Mouse (Mus musculus) naive thymus-derived CD4-positive, alpha-beta T cell, adult 5 months (primary cell): ENCODE results near the gene Nsd2. TPM values are rescaled to one million over a fixed set of nuclear protein-coding genes. Genes with fewer than 3 reads are reported as not detected.

Experiments
- polyA plus RNA-seq: library from polyadenylated mRNA; unstranded; fragments of 100-300 nt; shearing (Covaris generic); gene quantifications from one replicate; pipeline ENCODE4 v1.2.1, GENCODE M21; 2017

The Nsd2 gene
- polyA plus RNA-seq: 16.5 TPM

DNA sequence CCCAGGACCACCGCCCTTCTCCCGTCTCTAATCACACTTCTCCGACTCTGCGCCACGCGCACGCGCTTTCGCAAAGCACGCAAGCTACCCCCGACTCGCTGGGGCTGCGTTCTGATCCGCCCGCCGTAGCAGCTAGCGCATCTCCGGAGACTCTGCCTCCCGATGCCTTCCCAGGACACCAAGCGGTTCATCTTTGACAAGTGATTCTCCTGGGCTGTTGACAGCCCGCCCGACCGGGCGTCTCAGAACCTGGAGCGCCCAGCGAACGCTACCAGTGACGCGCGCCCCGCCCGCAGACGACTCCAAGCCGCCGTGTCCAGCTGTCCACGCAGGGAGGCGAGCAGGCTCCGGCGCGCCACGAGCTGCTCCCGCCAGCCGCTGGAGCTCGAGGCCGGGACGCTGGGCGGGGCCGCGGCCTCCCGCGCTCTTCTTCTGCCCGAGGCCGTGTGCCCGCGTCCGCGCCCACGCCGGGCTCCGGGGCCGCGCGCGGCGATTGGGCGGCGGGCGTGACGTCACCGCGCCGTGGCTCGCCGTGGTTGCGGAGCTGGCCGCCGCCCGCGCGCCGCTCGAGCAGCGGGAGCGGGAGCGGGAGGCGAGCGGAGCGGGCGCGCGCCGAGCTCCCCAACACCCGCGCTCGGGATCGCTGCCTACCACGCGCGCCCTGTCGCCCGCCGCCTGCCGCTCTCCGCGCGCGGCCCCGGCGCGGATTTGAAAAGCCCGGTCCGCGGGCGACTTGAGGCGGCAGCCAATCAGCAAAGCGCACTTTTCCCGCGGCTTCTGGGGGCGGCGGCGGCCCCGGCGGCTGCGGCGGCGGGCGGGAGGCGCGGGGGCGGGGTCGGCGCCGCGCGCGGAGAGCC lies at the start of gene Nsd2:
Nsd2 (plus strand) TSS at position 850 of the 857 bp plus-strand sequence.

DNA sequence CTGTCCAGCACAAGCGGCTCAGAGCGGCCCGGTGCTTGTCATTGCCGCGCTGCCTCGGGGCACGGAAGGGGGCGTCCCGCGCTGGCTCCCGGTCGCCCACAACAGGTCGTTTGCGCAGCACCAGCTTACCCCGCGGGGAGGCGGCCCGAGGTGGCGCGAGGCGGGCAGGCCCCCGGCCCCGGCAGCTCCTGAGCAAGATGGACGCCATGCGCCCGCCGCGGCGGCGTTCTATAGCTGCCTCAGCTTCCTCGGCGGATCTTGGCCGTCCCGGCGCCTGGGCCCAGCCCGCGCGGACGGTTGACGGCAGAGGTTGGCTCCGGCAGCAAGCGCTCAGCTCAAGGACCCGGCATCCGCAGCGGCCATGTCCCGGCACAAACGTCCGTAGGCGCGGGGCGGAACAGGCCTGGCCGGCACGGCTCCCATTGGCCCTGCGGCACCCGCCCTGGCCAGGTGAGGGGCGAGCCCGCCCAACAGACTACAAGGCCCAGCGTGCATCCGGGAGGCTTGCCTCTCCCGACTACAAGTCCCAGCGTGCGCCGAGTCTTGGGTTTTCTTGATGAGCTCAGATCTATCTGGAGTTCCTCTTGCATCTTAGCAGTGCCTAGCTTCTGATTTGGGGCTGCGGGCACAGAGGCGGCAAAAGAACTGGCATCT lies 38.1 kb upstream of the Nsd2 start, which contains the start of gene Letm1:
Letm1 (minus strand) TSS at position 473 of the 654 bp plus-strand sequence.

DNA sequence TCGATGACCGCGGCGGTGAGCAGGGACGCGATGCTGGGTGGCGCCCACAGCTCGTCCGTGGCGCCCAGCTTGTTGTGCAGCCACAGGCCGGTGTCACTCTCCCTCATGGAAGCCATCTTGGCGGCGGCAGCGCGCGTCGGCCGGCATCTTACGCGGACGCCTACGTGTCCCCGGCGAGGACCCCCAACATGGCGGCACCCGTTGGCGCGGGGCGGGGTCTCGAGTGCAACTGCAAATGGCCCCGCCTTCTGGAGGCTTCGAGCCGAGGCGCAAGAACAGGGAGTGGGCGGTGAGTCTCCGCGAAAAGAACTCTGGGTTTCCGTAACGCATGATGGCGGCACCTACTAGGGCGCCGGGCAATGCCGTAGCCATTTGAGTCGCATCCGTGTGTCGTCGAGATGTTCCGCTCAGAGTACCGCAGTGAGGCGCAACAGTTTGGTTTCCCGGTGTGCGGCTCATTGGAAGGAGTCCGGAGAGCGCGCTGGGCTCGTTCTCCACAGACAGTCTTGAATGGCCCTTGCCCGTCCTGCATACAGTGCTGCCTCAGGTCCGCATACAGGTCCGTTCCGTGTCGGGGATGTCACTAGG lies 115.7 kb downstream of the Nsd2 start, which contains the start of gene Nelfa:
Nelfa (minus strand) TSS at position 294 of the 588 bp plus-strand sequence.

Other genes starting within 250 kb of the Nsd2 start
- gene Fam53a, start 191.1 kb upstream of the Nsd2 start, polyA plus RNA-seq: 66.8 TPM
- 0.60 TPM for gene Gm9903, start 190.8 kb upstream of the Nsd2 start, polyA plus RNA-seq
- 202 TPM for gene Slbp, start 168.2 kb upstream of the Nsd2 start, polyA plus RNA-seq
- 9.6 TPM for gene Tacc3, start 162.6 kb upstream of the Nsd2 start, polyA plus RNA-seq
- 14.0 TPM for gene Tmem129, start 162.3 kb upstream of the Nsd2 start, polyA plus RNA-seq
- 0.52 TPM for gene Fgfr3, start 99.1 kb upstream of the Nsd2 start, polyA plus RNA-seq
- 101 TPM for gene Letm1, start 37.9 kb upstream of the Nsd2 start, polyA plus RNA-seq
- 41.2 TPM for gene Nelfa, start 115.7 kb downstream of the Nsd2 start, polyA plus RNA-seq
- gene Gm1673, start 162.7 kb downstream of the Nsd2 start, polyA plus RNA-seq: not detected
- not detected for gene Nat8l, start 175.3 kb downstream of the Nsd2 start, polyA plus RNA-seq